Mouse (Mus musculus) intestine, embryonic 16.5 days (tissue): ENCODE measurements around the gene Hmox2. TPM values are rescaled to one million over a fixed set of nuclear protein-coding genes. Genes with fewer than 3 reads are reported as not detected.
A peak's percentile ranks its signal among the peaks of the same experiment; 100 is the strongest.
"Not testable (repeated sequence)": the region's sequence is repeated elsewhere in the genome, so short reads cannot be mapped to it uniquely, and the experiment has no call there.

Experiments used
- ATAC-seq: fragments of 200-750 bp; cut with Nextera tagmentation; 2 replicates; pipeline ENCODE4 v1.8.0; 2017; ENCODE audit warnings: moderate TSS enrichment, moderate library complexity
- H3K27ac ChIP-seq: fragments of 300-500 bp; sonication (generic); 2 replicates; pipeline ENCODE4 v1.5.1; 2014; ENCODE audit warnings: mild to moderate bottlenecking, low read length
- H3K27me3 ChIP-seq: fragments of 300-500 bp; sonication (generic); replicated peaks from 2 replicates; pipeline ENCODE4 v1.6.1; 2014; ENCODE audit warnings: low read length, control low read depth, mixed read lengths; ENCODE audit not compliant: control insufficient read depth, insufficient read depth
- H3K36me3 ChIP-seq: fragments of 300-500 bp; sonication (generic); 2 replicates; pipeline ENCODE4 v1.6.1; 2014; ENCODE audit warnings: low read length, control low read depth; ENCODE audit not compliant: control insufficient read depth, insufficient read depth
- H3K4me1 ChIP-seq: fragments of 300-500 bp; sonication (generic); 2 replicates; pipeline ENCODE4 v1.6.1; 2014; ENCODE audit warnings: low read length, control low read depth, mixed read lengths; ENCODE audit not compliant: control insufficient read depth, insufficient read depth
- H3K4me2 ChIP-seq: fragments of 300-500 bp; sonication (generic); 2 replicates; pipeline ENCODE4 v1.6.1; 2014; ENCODE audit warnings: low read depth, low read length, control low read depth
- H3K4me3 ChIP-seq: fragments of 300-500 bp; sonication (generic); 2 replicates; pipeline ENCODE4 v1.5.1; 2014; ENCODE audit warnings: mild to moderate bottlenecking, low read length
- H3K9ac ChIP-seq: fragments of 300-500 bp; sonication (generic); 2 replicates; pipeline ENCODE4 v1.6.1; 2014; ENCODE audit warnings: low read depth, low read length
- H3K9me3 ChIP-seq: fragments of 300-500 bp; sonication (generic); 2 replicates; pipeline ENCODE4 v1.6.1; 2016; ENCODE audit warnings: low read length, control low read depth; ENCODE audit not compliant: control insufficient read depth
- WGBS: fragments of 180-500 bp; shearing (Covaris S2); extraction: QIAGEN DNeasy Blood & Tissue Kit; methylation state at CpG from one replicate; pipeline ENCODE4 v1.1.7; 2014; 5-methylcytosine and 5-hydroxymethylcytosine counted together
- polyA plus RNA-seq: library from polyadenylated mRNA; unstranded; fragments of >200 nt; fragmentation: Nextera tagmentation; extraction: Ambion mirVana; gene quantifications from 2 replicates; pipeline ENCODE4 v1.2.1, GENCODE M21; 2015

Hmox2 gene
- polyA plus RNA-seq, result 87.5 and 88.7 TPM in 2 replicates

DNA sequence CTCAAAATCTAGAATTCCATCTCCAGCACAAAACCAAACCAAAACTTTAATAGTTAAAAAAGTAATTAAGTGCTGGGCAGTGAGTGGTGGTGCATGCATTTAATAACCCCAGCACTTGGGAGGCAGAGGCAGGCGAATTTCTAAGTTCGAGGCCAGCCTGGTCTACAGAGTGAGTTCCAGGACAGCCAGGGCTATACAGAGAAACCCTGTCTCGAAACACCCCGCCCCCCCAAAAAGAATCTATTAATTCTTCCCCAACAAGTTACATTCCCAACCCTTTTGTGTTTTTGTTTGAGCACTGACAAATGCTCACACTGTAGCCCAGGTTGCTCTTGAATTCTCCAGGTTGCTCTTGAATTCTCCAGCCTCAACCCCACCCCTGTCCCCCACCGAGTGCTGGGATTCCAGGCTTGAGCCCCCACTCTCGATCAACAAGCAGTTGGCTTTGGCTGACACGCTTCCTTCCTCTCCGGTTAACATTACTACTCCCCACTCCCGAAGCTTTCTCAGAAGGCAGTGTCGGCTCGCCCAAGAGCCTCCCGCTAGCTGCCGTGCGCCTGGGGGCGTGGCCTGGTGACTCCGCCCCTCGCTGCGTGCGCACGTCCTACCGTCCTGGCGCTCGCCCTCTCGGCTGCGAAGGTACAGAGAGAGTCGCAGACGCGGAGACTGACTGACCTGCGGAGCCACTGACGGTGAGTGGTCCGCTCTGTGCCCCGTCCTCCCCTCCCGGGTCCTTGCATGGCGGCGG is at the start of gene Hmox2:
Hmox2 (plus strand) TSS at position 582 of the 748 bp plus-strand sequence.
- H3K4me3 ChIP-seq, result peak within 1 kb of the TSS; percentile 92
- H3K9me3 ChIP-seq, result no peaks in the 10 kb centered on the region
- no peaks in the 10 kb centered on the region for H3K27me3 ChIP-seq
- H3K9ac ChIP-seq, result peak within 1 kb of the TSS; percentile 92
- peak within 1 kb of the TSS; percentile 90 for H3K27ac ChIP-seq
- 5% methylated on average over 35 of the region's 35 CpGs for WGBS
- peak within 1 kb of the TSS; percentile 82 for H3K4me2 ChIP-seq
- H3K4me1 ChIP-seq, result peaks cover 4% of the 10 kb centered on the region; the same call in 1 of the 2 replicates
- H3K36me3 ChIP-seq, result no peaks in the 10 kb centered on the region
- peak; percentile 98 for ATAC-seq

DNA sequence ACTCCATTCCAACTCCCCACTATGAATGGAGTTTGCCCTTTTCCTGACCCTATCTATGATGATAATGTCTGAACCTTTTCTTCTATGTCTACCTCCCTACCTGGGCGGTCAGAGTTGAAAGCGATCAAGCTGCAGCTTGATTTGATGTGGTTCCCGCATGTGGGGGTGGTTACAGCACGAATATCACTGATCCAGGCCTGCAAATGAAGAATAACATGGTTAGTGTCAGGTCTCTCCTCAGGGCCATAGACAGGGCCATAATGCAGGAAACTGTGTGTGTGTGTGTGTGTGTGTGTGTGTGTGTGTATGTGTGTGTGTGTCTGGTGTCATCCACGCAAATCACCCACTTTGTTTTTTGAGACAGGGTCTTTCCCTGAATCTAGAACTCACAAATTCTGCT is 49.3 kb upstream of the Hmox2 start:
- H3K9me3 ChIP-seq, result no peaks in the 10 kb centered on the region
- WGBS, result 86% methylated on average over 5 of the region's 5 CpGs
- no peak overlapping the region for H3K27ac ChIP-seq
- no peak overlapping the region for H3K9ac ChIP-seq
- ATAC-seq, result no peak
- H3K4me3 ChIP-seq, result no peak overlapping the region
- 0 out of 2 replicates have a peak, but pooled peaks cover 5% of the 10 kb centered on the region for H3K36me3 ChIP-seq
- no peaks in the 10 kb centered on the region for H3K27me3 ChIP-seq
- no peak overlapping the region for H3K4me2 ChIP-seq
- peaks cover 12% of the 10 kb centered on the region for H3K4me1 ChIP-seq

DNA sequence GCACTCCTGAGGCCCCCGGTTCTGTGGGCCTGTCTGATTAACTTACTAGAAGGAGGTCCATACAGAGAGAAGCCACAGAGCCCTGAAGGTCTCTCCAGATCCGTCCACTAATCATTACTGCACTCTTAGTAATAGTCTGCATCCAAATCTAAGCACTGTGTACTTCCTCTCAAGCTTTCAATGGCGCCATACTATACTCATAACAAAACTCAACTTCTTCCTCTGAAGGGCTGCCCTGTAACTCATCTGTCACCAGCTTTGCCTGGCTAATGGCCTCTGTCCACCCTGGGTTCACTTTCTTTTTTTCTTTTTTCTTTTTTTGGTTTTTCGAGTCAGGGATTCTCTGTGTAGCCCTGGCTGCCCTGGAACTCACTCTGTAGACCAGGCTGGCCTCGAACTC is 48.1 kb upstream of the Hmox2 start:
- H3K4me2 ChIP-seq, result peak overlapping the region; percentile 63
- H3K36me3 ChIP-seq, result 0 out of 2 replicates have a peak, but pooled peaks cover 5% of the 10 kb centered on the region
- no peaks in the 10 kb centered on the region for H3K9me3 ChIP-seq
- no peak overlapping the region for H3K27ac ChIP-seq
- H3K4me3 ChIP-seq, result peak overlapping the region; percentile 79; the same call in 1 of the 2 replicates
- no peak for ATAC-seq
- 0 out of 2 replicates have a peak overlapping the region, but pooled peaks have one; percentile 68 for H3K9ac ChIP-seq
- peaks cover 14% of the 10 kb centered on the region for H3K4me1 ChIP-seq
- no peaks in the 10 kb centered on the region for H3K27me3 ChIP-seq
- 82% methylated on average over 5 of the region's 5 CpGs for WGBS

DNA sequence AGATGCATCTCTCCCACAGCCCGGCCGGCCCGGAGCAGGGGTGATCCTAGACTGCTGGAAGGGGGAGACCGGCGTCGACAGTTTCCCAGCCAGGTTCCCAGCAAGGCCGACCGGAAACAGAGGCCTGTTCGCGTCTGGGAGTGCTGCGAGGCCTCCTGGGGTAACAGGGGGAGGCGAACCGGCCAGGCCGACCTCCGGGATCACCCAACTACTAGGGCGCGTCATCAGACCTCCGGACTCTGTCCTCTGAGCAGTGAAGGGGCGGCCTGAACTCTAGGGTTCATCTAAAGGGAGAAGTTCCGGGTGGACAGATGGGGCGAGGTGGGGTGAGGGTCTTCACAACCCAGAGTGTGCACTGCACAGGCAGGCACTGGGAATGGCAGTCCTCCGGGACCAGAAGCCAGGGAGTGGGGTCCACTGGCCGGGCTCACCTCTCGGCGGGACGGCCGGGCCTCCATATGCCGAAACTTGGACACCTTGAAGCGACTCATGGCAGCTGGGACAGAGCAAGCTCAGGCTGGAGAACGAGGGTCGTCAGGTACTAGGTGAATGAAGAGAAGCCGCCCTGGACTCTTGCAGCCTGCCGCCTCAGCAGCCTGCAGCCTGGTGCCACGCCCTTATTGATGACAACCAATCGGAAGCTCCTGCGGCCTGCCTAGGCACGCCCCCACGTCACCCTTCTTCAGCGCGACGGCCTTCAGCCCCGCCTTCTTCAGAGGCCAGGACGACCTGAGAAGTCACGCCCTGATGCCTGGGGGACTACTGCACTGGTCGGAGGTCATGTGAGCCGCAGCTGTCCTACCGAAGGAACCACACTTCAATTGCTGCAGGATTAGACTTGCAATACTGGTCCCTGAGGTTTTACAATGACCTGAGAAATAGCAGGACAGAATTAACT is 46.8 kb upstream of the Hmox2 start, which contains the start of gene Coro7:
Coro7 (minus strand) TSS at position 657 of the 898 bp plus-strand sequence.
- H3K4me2 ChIP-seq, result peak within 1 kb of the TSS; percentile 63
- peak within 1 kb of the TSS; percentile 68 for H3K9ac ChIP-seq
- peak; percentile 87 for ATAC-seq
- H3K27ac ChIP-seq, result peak within 1 kb of the TSS; percentile 80
- peak within 1 kb of the TSS; percentile 79 for H3K4me3 ChIP-seq
- no peaks in the 10 kb centered on the region for H3K9me3 ChIP-seq
- H3K27me3 ChIP-seq, result no peaks in the 10 kb centered on the region
- peaks cover 15% of the 10 kb centered on the region for H3K4me1 ChIP-seq
- under 1% methylated on average over 47 of the region's 47 CpGs for WGBS
- 0 out of 2 replicates have a peak, but pooled peaks cover 5% of the 10 kb centered on the region for H3K36me3 ChIP-seq

DNA sequence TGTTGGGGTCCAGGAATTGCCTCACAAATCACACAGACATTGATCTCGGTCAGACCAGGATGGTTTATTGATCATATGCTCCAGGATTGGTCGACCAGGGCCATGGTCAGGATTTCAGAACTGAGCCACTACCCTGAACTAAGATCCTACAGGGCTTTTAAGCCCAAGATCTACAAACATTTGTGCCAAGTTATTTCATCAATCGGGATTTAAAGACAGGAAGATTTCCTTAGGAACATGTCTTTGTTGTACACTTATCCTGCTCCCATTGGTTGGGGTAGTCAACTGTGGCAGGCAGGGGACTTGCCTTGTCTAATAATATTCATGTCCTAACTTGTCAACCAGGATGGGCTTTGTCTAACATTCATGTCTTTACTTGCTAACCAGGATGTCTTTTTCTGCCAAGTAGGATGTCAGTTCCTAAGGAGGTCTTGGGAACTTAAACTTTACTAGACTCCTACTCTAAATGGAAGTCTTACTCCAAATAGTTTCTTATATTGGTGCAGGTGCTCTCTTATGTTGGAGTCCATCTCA is 45.2 kb upstream of the Hmox2 start:
- H3K9me3 ChIP-seq, ATAC-seq, H3K36me3 ChIP-seq, H3K27me3 ChIP-seq, H3K4me2 ChIP-seq, H3K4me3 ChIP-seq, H3K27ac ChIP-seq, H3K9ac ChIP-seq: not testable (repeated sequence)
- 84% methylated on average over 3 of the region's 3 CpGs for WGBS
- peaks cover 14% of the 10 kb centered on the region; the same call in 1 of the 2 replicates for H3K4me1 ChIP-seq

DNA sequence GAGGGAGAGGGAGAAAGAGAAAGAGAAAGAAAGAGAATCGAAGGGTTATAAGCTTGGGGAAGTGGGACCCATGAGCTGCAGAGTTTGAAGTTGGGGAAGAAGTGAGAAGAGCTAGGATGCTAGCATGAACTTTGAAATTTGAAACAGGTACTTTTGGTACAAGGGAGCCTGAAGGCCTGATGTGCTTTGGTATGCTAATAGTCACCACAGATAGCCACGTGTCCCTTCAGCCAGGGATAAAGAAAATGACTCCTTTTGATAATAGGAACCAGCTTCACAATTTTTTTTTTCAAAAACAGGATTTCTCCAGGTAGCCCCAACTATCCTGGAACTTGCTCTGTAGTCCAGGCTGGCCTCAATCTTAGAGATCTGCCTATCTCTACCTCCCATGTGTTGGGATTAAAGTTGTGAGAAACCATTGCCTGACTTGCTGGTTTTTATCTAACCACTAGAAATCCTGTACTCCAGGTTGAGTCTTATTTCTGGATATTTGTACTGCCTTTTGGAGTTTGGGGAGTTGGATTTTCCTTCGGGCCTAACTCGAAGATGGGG is 43.5 kb upstream of the Hmox2 start:
- peak overlapping the region; percentile 42 for H3K4me2 ChIP-seq
- H3K27me3 ChIP-seq, result no peaks in the 10 kb centered on the region
- no peaks in the 10 kb centered on the region for H3K9me3 ChIP-seq
- peak overlapping the region; percentile 91; the same call in 1 of the 2 replicates for H3K9ac ChIP-seq
- ATAC-seq, result no peak
- peak overlapping the region; percentile 95; the same call in 1 of the 2 replicates for H3K4me3 ChIP-seq
- peaks cover 10% of the 10 kb centered on the region; the same call in 1 of the 2 replicates for H3K4me1 ChIP-seq
- H3K36me3 ChIP-seq, result no peaks in the 10 kb centered on the region
- 80% methylated on average over 4 of the region's 4 CpGs for WGBS
- H3K27ac ChIP-seq, result no peak overlapping the region

DNA sequence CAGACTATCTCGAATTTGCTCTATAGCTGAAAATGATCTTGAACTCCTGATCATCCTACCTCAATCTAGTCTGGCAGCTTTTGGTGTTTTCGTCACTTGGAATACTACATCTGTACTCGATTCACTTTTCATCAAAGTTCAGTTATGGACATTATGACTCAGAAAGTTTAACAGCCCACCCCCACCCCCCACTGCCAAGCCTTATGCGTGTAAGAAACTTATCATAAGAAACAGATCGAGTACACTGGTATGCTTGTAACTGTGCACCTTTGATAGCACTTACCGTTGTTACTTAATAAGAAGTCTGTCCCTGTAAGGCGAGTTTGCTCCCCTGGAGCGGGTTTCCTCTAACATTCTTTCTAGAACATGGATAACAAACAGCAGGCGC is 43.0 kb upstream of the Hmox2 start:
- WGBS, result 27% methylated on average over 9 of the region's 9 CpGs
- H3K9me3 ChIP-seq, result no peaks in the 10 kb centered on the region
- H3K36me3 ChIP-seq, result no peaks in the 10 kb centered on the region
- H3K4me1 ChIP-seq, result peaks cover 9% of the 10 kb centered on the region; the same call in 1 of the 2 replicates
- H3K27me3 ChIP-seq, result no peaks in the 10 kb centered on the region
- H3K4me2 ChIP-seq, result peak overlapping the region; percentile 42
- H3K27ac ChIP-seq, result peak overlapping the region; percentile 42
- peak overlapping the region; percentile 91 for H3K9ac ChIP-seq
- ATAC-seq, result no peak
- H3K4me3 ChIP-seq, result peak overlapping the region; percentile 95

DNA sequence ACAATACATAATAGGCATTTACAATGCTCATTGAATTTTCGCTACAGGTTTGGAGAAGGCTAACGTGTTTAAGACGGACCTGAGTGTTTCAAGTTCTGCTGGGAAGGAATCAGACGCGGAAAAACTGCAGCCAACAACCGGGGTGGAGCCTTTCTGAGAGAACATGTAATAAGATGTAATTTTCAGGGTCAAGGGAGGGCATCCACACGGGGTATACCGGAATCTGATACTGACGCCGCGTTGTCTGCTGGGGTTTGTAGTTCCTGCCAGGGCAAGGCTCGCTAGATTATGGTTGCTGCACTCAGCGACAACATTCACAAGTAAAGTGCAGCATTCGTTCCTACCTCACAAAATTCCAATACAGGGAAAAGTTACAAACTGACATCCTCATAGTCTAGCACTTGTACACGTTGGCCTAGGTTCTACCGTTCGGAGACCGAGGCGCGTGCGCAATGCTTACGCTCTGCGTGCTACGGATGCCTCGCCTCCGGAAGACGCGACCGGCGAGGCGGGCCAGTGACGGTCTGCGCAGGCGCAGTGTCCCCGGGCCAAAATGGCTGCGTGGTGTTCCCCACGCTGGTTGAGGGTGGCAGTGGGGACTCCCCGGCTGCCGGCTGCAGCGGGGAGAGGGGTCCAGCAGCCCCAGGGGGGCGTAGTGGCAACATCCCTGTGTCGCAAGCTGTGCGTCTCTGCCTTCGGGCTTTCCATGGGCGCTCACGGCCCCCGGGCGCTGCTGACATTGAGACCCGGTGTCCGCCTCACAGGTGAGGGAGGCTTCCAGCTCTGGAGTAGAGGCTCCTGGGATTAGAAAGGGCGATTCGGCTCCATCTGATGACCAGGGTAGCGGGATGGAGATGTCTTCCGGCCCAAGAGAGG is 42.3 kb upstream of the Hmox2 start:
- Histone ChIP-seq H3K27ac (peak overlapping the region; percentile 42), H3K9ac (peak overlapping the region; percentile 91), H3K4me1 (peaks cover 7% of the 10 kb centered on the region; the same call in 1 of the 2 replicates), H3K27me3 (no peaks in the 10 kb centered on the region), H3K9me3 (no peaks in the 10 kb centered on the region), H3K4me3 (peak overlapping the region; percentile 95), H3K4me2 (peak overlapping the region; percentile 92), H3K36me3 (no peaks in the 10 kb centered on the region)
- peak; percentile 87 for ATAC-seq
- under 1% methylated on average over 54 of the region's 54 CpGs for WGBS
